Mouse (Mus musculus) WW6 (cell line): ENCODE measurements around the gene Gm11983.
"Not testable (repeated sequence)": the region's sequence is repeated elsewhere in the genome, so short reads cannot be mapped to it uniquely, and the experiment has no call there.

Experiments
- DNase-seq: peaks from one replicate; pipeline ENCODE4 v3.0.0-alpha.2; 2013; ENCODE audit warnings: low read depth, low spot score

Gene Gm11983

GRCm38 (mm10) chr11:6837554-6837953 lies at the start of gene Gm11983:
Gm11983 (minus strand) TSS chr11:6837654.
- DNase-seq = no peak

- DNase-seq = not testable (repeated sequence)
These were observed 45.6 kb upstream of the Gm11983 start for GRCm38 (mm10) chr11:6883045-6883444.

- no peak for DNase-seq
These were observed 44.2 kb upstream of the Gm11983 start for GRCm38 (mm10) chr11:6881614-6882013.

DNA sequence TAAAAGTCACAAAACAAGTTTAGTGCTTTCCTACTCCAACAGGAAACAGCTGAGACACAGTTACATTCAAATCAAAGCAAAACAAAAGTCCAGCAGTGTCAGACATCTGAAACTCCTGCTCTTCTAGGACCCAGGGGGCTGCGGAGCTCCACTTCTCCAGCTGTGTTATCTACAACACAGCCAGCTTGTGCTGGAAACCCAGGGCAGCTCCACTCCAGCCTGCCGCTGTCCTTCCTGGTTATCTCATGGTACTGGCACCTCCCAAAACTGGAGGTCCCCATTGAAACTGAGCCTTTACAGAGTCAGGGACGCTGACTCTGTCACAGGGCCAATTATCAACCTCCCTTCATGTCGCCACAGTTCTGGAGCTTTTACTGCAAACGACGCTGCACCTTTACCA lies 40.3 kb upstream of the Gm11983 start:
- DNase-seq = no peak

DNA sequence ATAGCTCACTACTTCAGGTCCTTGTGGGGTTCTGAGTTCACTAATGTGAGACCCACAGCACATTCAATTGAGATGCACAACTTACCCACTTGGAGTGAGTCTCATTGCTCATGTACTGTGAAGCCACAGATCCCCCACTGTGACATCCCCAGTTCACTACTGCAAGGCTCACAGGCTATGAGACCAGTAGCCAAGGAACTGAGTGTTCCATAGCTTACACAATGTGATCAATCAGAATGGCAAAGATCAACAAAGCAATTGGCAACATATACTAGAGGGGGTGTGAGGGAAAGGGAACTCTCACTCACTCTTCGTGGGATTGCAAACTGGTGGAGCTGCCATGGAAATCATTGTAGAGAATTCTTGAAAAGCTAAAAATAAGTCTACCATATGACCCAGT lies 33.5 kb upstream of the Gm11983 start:
- no peak for DNase-seq

- no peak for DNase-seq
These were observed 28.1 kb upstream of the Gm11983 start for GRCm38 (mm10) chr11:6865536-6865935.

- DNase-seq = no peak
These were observed 24.7 kb upstream of the Gm11983 start for GRCm38 (mm10) chr11:6862185-6862584.

GRCm38 (mm10) chr11:6859898-6860858 lies 22.7 kb upstream of the Gm11983 start:
- no peak for DNase-seq

DNA sequence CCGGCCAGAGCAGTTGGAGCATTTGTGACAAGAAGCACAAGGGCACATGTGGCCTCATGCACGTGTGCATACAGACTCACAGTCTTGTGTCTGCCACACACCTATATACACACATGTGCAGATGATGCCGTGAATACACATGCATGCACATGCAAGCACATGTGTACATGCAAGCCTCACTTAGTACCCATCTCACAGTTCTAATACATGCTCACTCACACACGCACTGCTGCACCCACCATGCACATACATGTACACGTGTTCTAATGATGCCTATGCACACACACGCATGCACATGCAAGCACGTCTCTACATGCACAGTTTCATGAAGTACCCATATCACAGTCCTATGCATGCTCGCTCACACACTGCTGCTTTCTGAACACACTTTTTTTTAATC lies 21.6 kb upstream of the Gm11983 start:
- no peak for DNase-seq

DNA sequence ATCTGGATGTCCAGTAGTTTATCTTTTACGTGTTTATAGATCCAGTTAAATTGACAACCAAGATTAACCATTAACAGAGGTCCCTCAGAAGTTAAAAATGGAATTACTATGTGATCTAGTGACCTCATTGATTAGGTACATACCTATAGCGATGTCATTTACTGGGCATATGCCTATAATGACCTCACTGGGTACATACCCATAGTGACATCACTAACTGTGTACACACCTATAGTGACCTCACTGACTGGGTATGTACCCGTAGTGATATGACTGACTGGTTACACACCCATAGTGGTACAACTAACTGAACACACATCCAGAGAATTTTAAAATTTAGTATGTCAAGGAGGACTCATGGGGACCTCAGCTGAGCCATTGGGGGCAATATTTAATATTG lies 18.5 kb upstream of the Gm11983 start:
- DNase-seq = no peak

- DNase-seq = not testable (repeated sequence)
These were observed 15.9 kb upstream of the Gm11983 start for GRCm38 (mm10) chr11:6853366-6853765.

- DNase-seq = no peak
These were observed 6.4 kb upstream of the Gm11983 start for GRCm38 (mm10) chr11:6843831-6844230.

DNA sequence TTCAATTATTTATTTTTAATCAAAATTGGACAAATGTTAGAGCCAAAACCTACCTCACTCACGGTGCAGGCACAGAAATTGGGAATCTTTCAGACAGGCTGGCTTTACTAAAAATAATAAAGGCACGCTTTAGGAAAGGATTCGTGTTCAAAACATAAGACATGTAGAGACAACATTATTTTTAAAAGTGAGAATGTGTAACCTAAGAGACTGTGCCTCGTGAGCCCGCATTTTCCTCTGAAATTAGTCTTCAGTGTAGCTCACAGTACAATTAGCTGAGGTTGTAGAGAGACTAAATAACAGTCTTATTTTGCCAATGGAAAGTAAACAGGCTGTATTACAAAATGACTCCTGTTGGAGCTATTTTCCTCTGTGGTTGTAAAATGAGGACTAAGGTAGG lies 4.7 kb upstream of the Gm11983 start:
- no peak for DNase-seq

DNA sequence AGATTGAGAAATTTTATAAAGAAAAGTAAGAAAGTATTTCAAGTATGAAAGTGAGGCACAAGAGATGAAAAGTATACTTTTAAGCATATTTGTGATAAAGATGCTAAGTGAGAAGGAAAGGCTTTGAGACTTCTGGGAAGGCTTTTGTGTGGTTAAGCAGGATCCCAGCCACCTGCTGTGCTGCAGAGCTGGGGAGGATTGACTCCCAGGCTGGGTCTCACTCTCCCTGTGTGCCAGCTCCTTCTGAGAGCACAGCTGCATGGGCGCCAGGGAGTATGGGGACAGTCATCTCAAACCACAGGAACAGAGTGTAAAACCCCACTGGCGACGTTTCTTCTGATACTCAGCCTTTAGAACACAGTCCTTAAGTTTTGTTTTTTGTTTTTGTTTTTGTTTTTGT lies 3.3 kb upstream of the Gm11983 start:
- DNase-seq = no peak

DNA sequence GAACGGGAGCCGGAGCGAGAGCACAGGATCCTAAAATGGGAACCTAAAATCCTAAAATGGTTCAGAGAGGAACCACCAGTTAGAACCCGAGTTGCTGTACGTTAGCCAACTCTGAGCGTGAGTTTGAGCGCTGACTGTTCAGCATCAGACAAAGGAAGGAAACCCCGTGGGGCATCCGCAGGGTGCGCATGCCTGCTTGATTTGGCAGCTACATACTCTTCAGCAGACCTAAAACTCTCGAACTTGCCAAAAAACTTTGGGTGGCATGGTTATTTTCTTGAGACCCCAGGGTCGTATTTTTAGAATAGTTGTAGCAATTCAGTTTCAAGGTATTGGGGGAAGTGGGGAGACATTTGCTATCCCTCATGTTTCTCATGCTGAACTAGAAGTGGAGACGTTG lies 2.8 kb downstream of the Gm11983 start:
- no peak for DNase-seq

- DNase-seq = no peak
These were observed 3.7 kb downstream of the Gm11983 start for GRCm38 (mm10) chr11:6833731-6834130.

DNA sequence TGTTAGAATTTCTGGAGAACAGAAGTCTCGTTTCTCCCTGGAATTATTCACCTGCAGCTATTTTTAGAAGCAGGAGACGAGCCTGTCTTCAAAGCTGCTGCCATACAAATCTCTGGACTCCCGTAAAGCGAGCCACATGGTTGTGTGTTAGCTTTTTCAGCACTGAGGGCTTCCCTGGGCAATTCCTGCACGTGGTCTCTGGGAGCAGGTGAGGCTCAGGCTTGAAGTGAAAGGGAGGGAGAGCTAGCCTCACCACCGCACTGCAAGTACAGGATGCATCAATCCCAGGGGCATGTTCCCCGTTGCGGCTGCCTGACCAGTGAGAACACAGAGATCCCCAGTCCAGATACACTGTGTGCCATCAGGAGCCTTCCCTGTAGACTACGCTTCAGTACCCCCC lies 5.5 kb downstream of the Gm11983 start:
- DNase-seq = no peak

GRCm38 (mm10) chr11:6828196-6828595 lies 9.3 kb downstream of the Gm11983 start:
- DNase-seq = no peak

DNA sequence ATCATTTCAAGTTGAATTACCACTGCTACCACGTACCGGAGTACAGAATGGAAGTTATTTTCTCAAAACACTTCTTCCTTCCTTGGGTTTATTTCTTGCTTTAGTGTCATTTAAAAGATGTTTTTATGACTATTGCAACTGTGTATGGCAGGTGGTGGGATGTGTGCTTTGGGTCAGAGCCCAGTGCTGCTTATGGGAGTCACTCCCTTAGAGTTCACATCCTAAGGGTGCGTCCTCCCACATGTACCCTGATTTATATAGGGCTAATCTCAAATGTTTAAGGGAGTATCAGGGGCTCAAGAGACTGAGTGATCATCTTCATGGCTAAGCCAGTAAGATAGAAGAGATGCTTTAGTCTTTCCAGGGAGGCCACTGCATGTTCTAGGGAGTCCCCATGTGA lies 11.3 kb downstream of the Gm11983 start:
- DNase-seq = no peak

DNA sequence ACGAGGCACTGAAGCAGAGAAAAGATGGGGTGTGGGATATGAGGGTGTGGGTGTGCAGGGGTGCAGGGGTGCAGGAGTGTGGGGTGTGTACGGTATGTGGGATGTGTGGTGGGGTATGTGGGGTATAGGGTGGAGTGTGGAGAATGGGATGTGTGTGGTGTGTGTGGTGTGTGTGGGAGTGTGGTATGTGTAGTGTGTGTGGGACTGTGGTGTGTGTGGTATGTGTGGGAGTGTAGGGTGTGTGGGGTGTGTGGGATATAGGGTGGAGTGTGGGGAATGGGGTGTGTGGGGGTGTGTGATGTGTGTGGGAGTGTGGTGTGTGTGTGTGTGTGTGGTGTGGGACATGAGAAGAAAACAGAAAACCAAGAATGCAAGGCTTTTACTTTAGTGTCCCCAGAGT lies 14.3 kb downstream of the Gm11983 start:
- DNase-seq = no peak

DNA sequence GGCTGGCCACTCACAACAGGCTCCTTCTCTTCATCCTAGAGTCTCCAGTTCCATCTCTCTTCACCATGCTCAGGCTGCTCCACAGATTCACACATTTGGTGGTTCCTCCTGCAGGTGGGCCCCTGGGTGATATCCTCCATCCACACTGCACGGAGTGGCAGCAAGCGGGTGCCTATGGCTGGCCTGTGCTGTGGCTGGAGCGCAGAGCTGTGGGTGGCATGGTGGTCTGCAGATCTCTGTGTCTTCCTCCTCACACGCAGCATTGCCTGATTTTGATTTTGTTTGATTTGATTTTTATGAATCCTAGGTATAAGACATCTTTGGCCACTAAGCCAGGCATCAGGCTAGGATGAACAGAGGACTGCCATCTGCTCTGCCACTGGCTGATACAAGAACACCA lies 23.0 kb downstream of the Gm11983 start:
- no peak for DNase-seq

GRCm38 (mm10) chr11:6802879-6803278 lies 34.6 kb downstream of the Gm11983 start:
- DNase-seq = not testable (repeated sequence)

DNA sequence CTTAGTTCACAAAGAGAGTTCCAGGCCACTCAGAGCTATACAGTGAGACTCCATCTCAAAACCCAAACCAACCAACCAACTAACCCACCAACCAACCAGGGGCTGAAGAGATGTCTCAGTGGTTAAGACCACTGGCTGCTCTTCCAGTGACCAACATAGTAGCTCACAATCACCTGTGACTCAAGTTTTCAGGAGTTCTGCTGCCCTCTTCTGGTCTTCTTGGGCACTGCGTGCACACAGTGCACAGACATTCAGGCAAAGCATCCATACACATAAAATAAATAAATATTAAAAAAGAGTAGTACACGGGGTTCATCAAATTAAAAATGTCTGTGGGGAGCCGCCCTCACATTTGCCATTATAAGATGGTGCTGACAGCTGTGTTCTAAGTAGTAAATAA lies 46.8 kb downstream of the Gm11983 start:
- no peak for DNase-seq
